Mouse (Mus musculus) Patski (cell line): ENCODE data around the gene Smg5. TPM values are rescaled to one million over a fixed set of nuclear protein-coding genes. Genes with fewer than 3 reads are reported as not detected.
"Not testable (repeated sequence)": the region's sequence is repeated elsewhere in the genome, so short reads cannot be mapped to it uniquely, and the experiment has no call there.

Experiments
- ATAC-seq: fragments of 100-300 bp; one replicate; pipeline ENCODE4 v1.8.0; 2021
- CTCF ChIA-PET: fragments of 350-600 bp; sonication (Branson Sonifier 250); formaldehyde crosslinking; loops from one replicate; lab custom pipeline; 2022; ENCODE audit warnings: inconsistent platforms; lab: Charles Lee
- POLR2A ChIA-PET: fragments of 350-600 bp; sonication (Branson Sonifier 250); formaldehyde crosslinking; loops from one replicate; lab custom pipeline; 2022; ENCODE audit warnings: antibody characterized with exemption, inconsistent platforms; lab: Charles Lee
- DNase-seq: peaks from one replicate; pipeline ENCODE4 v3.0.0-alpha.2; 2011; ENCODE audit warnings: low read depth, low spot score
- H3K27me3 ChIP-seq: fragments of 371-371 bp; one replicate; pipeline ENCODE4 v1.5.1; 2021
- CTCF ChIP-seq: fragments of 100-300 bp; IDR thresholded peaks from one replicate; pipeline ENCODE4 v1.5.1; 2021
- in situ Hi-C: fragments of 300-500 bp; cut with MboI; formaldehyde crosslinking; loops from 3 replicates; pipeline ENCODE4 v1.11.1; 2018; ENCODE audit warnings: low pct_unique_long_range_greater_than_20kb, mixed read lengths
- polyA plus RNA-seq: library from polyadenylated mRNA; unstranded; gene quantifications from one replicate; pipeline ENCODE4 v1.2.3, GENCODE M21; 2021

The Smg5 gene
- polyA plus RNA-seq, 1 experiment from 2014 or later, result 90.1 TPM

- ATAC-seq, H3K27me3 ChIP-seq, CTCF ChIA-PET, POLR2A ChIA-PET, in situ Hi-C loops, DNase-seq: not testable (repeated sequence)
Observed at GRCm38 (mm10) chr3:88372643-88373042, 36.6 kb downstream of the Smg5 start, which contains the start of gene Bglap3. Bglap3 (minus strand) TSS chr3:88372743.

GRCm38 (mm10) chr3:88375750-88376626 lies 39.9 kb downstream of the Smg5 start:
- CTCF ChIA-PET, in situ Hi-C loops, ATAC-seq, H3K27me3 ChIP-seq, POLR2A ChIA-PET, DNase-seq: not testable (repeated sequence)

GRCm38 (mm10) chr3:88376644-88377043 lies 40.6 kb downstream of the Smg5 start:
- POLR2A ChIA-PET, CTCF ChIA-PET, DNase-seq, H3K27me3 ChIP-seq, in situ Hi-C loops, ATAC-seq: not testable (repeated sequence)

GRCm38 (mm10) chr3:88378599-88378998 lies 42.5 kb downstream of the Smg5 start, which contains the start of gene Bglap2:
Bglap2 (minus strand) TSS chr3:88378699.
- POLR2A ChIA-PET, ATAC-seq, CTCF ChIA-PET, H3K27me3 ChIP-seq, DNase-seq, in situ Hi-C loops: not testable (repeated sequence)

GRCm38 (mm10) chr3:88381389-88382315 lies 45.6 kb downstream of the Smg5 start:
- in situ Hi-C loops, POLR2A ChIA-PET, DNase-seq, CTCF ChIA-PET, ATAC-seq, H3K27me3 ChIP-seq: not testable (repeated sequence)

GRCm38 (mm10) chr3:88382383-88382782 lies 46.3 kb downstream of the Smg5 start:
- ATAC-seq, CTCF ChIA-PET, H3K27me3 ChIP-seq, POLR2A ChIA-PET, in situ Hi-C loops, DNase-seq: not testable (repeated sequence)

GRCm38 (mm10) chr3:88384364-88384763 lies 48.3 kb downstream of the Smg5 start, which contains the start of gene Bglap:
Bglap (minus strand) TSS chr3:88384464.
- in situ Hi-C loops, result no loop called here
- ChIA-PET CTCF (no interaction called here), POLR2A (no interaction called here)
- ATAC-seq (no peak), DNase-seq (no peak)
- H3K27me3 ChIP-seq, result no peaks in the 10 kb centered on the region
- no peak for TF ChIP-seq CTCF

GRCm38 (mm10) chr3:88393776-88394375 lies 57.8 kb downstream of the Smg5 start:
- POLR2A ChIA-PET, result no interaction called here
- CTCF ChIA-PET, result no interaction called here
- DNase-seq, result no peak
- H3K27me3 ChIP-seq, result no peaks in the 10 kb centered on the region
- in situ Hi-C loops, result no loop called here
- no peak for TF ChIP-seq CTCF
- no peak for ATAC-seq

GRCm38 (mm10) chr3:88395288-88395687 lies 59.2 kb downstream of the Smg5 start:
- CTCF ChIA-PET, result interaction anchor here (0.9 to 3.3 kb wide), 4 partner anchors 8 to 77 kb away, joined by 3 to 15 read pairs (median 4); no protein-coding TSS in a partner anchor
- ATAC-seq (no peak), DNase-seq (no peak)
- no peaks in the 10 kb centered on the region for H3K27me3 ChIP-seq
- POLR2A ChIA-PET, result no interaction called here
- in situ Hi-C loops, result no loop called here
- no peak for TF ChIP-seq CTCF

GRCm38 (mm10) chr3:88395742-88396141 lies 59.7 kb downstream of the Smg5 start:
- POLR2A ChIA-PET, result no interaction called here
- in situ Hi-C loops, result no loop called here
- TF ChIP-seq CTCF, result no peak
- no peaks in the 10 kb centered on the region for H3K27me3 ChIP-seq
- DNase-seq, result no peak
- ATAC-seq, result no peak
- CTCF ChIA-PET, result interaction anchor here (1.2 to 3.3 kb wide), 2 partner anchors 11 to 71 kb away, joined by 4 to 15 read pairs; no protein-coding TSS in a partner anchor
